Mouse (Mus musculus): ENCODE measurements at regions not wholly inside any gene's neighbourhood (a gene's known extent, or its start where the extent isn't known, plus 50 kb on each side); places are given as distances from the start of the nearest gene placed in this dataset.

DNA sequence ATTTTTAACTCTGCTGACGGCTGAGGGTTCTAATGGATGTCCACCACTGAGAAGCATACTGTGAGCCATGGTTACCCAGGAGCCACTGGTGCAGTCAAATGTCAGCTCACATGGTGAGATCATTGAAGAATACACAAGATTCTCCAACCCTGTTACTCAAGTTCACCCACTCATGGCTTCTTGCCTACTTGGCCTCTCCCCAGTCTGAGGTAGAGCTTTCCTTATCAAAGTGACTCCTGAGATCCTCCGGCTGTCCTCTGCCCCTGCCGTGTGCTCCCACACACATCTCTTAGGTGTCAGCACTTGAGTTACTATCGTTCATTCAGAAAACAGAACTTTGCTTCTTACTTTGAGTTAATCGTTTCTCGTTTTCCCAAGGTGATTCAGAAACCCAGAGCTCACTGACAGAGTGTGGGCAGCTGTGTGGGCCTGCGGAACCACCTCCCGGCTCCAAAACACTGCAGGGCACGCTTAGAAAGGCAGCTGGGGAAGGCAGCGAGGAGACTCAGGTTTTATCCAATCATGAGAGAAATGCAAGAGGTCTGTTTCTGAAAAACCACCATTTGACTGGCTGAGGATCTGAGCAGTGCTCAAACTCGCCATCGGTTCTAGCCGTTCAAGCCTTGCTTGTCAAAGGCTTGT, 177.8 kb downstream of the Cand1 start:
- TF ChIP-seq CTCF (IDR thresholded peaks at IDR 0.05; ENCODE audit: low read depth) (no peak), EP300 (optimal IDR thresholded peaks at IDR 0.05) (no peak)

All from stomach, postnatal 0 days (tissue).